Mouse (Mus musculus): ENCODE measurements around the gene Rabggta. TPM values are rescaled to one million over a fixed set of nuclear protein-coding genes. Genes with fewer than 3 reads are reported as not detected.

Rabggta gene
- polyA plus RNA-seq, 1 experiment from 2014 or later: 7.5 TPM

DNA sequence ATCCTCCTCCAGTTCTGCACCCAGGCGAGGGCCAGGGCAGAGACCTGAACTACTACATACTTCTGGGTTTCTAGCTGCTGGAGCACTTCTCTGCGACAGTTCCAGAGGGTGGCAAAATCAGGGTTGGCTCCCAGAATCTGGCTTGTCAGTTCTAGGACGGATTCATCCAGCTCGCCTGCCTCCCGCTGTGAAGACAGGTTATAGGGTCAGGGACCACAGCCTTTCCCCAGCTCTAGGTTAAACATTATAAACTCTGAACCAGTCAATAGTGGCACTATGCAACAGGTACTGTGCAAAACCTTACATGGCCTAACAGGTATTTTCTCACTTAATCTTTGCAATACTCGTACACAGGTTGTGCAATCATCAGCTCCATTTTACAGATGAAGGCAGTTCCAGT is 987 bp downstream of the Rabggta start:
- Histone ChIP-seq H3K27ac (no peak overlapping the region), H3K79me2 (ENCODE audit: inconsistent target) (no peaks in the 10 kb centered on the region), H3K36me3 (ENCODE audit: inconsistent target) (peaks cover 34% of the 10 kb centered on the region), H3K4me3 (ENCODE audit: inconsistent target) (peak overlapping the region; percentile 35; the same call in 1 of the 2 replicates)
- 93% methylated on average over 6 of the region's 6 CpGs for WGBS (ENCODE audit: missing documents)

DNA sequence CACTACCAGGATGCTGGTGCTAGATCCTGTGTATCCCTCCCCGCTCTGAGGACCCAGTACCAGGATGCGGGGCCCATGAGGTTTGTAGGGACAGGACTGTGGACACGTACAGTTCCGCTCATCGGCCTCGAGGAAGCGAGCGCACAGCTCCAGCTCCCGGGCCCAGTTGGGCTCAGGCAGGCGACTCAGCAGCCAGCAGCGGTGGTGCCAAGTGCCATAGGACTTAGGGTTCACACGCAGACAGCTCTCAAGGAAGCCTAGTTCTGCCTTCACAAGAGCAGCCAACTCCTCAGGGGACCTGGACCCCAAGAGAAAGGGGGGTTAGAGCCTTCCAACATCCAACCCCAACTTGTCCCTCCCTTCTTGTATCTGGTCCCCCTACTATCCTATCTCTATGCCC is 1.4 kb downstream of the Rabggta start:
- 97% methylated on average over 12 of the region's 12 CpGs for WGBS (ENCODE audit: missing documents)
- H3K79me2 ChIP-seq (ENCODE audit: inconsistent target): no peaks in the 10 kb centered on the region
- H3K4me3 ChIP-seq (ENCODE audit: inconsistent target): no peak overlapping the region
- no peak overlapping the region for H3K27ac ChIP-seq
- peaks cover 34% of the 10 kb centered on the region for H3K36me3 ChIP-seq (ENCODE audit: inconsistent target)

DNA sequence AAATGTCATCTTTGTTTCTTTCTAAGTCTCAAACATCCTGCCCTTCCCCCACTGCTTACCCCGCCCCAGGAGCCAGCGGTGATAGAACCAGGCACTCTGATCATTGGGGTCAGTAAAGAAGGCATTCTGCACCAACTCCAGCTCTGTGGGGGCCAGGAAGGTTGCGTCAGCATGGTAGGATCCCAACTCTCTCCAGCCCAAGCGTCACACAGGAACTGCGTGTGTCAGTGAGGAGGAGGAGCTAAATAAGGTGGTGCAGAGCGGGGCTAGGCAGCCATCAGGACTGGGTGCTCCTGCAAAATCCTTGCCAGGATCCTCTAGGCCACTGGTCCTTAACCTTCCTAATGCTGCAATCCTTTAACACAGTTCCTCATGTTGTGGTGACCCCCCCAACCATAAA is 2.3 kb downstream of the Rabggta start:
- Histone ChIP-seq H3K36me3 (ENCODE audit: inconsistent target) (peaks cover 34% of the 10 kb centered on the region), H3K27ac (no peak overlapping the region), H3K4me3 (ENCODE audit: inconsistent target) (no peak overlapping the region), H3K79me2 (ENCODE audit: inconsistent target) (no peaks in the 10 kb centered on the region)
- 83% methylated on average over 6 of the region's 6 CpGs for WGBS (ENCODE audit: missing documents)

DNA sequence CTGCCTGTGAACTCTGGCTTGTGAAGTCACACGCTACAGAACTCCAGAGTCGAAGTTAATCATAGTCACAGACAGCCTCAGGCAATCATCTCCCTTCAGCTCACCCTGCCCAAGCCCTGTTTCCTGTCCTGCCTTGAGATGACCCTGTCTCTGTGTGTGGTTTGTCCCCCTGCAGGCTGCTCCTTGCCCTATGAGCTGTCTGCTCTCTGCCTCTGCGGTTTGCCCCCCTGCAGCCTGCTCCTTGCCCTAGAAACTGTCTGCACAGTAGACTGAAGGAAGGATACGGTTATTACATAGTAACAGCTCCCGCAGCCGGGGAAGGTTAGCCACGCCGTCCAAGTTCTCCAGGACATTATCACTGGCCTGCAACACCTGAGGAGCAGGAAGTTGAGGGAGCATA is 5.2 kb downstream of the Rabggta start:
- Histone ChIP-seq H3K4me3 (ENCODE audit: inconsistent target) (no peak overlapping the region), H3K27ac (no peak overlapping the region), H3K79me2 (ENCODE audit: inconsistent target) (no peaks in the 10 kb centered on the region), H3K36me3 (ENCODE audit: inconsistent target) (peaks cover 34% of the 10 kb centered on the region)
- WGBS (ENCODE audit: missing documents): 93% methylated on average over 8 of the region's 8 CpGs

DNA sequence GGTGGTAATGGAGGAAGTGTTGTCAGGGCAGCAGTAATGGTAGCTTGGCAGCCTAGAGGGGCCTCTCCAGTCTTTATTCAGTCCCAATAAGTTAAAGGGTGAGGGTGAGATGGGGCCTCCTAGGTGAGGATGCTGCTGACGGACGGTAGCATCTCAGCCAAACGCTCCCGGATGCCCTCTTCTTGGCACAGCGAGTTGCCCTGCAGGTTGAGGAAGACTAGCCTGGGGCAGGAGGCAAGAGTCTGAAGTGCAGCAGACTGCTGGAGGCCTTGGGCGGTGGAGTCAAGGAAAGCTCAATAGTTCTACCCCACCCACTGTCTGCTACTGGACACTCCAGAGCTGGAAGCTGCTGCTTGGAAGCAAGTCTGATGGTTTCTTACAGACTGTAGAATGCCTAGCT is 5.8 kb downstream of the Rabggta start:
- Histone ChIP-seq H3K79me2 (ENCODE audit: inconsistent target) (no peaks in the 10 kb centered on the region), H3K4me3 (ENCODE audit: inconsistent target) (no peak overlapping the region), H3K27ac (no peak overlapping the region), H3K36me3 (ENCODE audit: inconsistent target) (peaks cover 34% of the 10 kb centered on the region)
- WGBS (ENCODE audit: missing documents): 100% methylated on average over 6 of the region's 6 CpGs

DNA sequence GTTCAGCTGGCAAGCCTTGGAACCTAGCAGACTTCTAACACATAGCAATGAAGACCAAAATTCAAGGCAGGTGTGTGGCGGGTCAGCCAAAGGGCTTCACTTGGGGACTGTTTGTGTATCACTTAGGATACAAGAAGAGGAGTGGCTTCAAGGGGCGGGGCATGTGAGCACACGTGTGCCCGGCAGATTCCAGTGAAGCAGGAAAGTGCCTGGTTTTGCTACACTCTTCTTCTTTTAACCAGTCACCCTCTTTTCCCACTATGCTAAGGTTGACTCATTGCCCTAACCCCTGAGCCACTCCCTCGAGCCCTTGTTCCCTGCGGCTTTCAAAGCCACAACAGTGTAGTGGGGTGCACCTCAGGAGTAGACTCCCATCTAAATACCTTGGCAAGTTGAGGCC is 7.2 kb downstream of the Rabggta start:
- Histone ChIP-seq H3K79me2 (ENCODE audit: inconsistent target) (no peaks in the 10 kb centered on the region), H3K36me3 (ENCODE audit: inconsistent target) (peaks cover 33% of the 10 kb centered on the region), H3K4me3 (ENCODE audit: inconsistent target) (no peak overlapping the region), H3K27ac (no peak overlapping the region)
- 46% methylated on average over 6 of the region's 6 CpGs for WGBS (ENCODE audit: missing documents)

DNA sequence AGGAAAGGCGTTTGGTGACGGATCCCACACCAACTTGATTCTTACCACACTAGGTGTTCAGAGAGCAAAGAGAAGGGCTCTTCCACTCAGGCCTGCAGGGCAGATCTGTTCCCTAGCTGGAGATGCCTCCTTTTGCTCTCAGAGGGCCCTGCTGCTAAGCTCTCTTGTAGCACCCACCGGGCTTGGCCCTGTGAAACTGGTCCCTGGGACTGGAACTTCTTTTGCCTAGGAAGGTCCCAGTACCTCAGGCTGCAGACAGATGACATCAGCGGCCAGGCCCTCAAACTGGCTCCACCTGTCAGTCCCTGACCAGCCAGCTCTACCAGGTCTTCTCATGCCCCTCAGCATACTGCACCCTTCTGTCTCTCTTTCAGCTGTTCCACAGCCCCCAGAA is 8.3 kb downstream of the Rabggta start, which contains the start of gene Tgm1:
Gene Tgm1, minus strand, starts transcription at position 198 of the 394 bp plus-strand sequence.
- Histone ChIP-seq H3K27ac (no peak within 1 kb of the TSS), H3K36me3 (ENCODE audit: inconsistent target) (peaks cover 22% of the 10 kb centered on the region), H3K4me3 (ENCODE audit: inconsistent target) (no peak within 1 kb of the TSS; the same call in 1 of the 2 replicates), H3K79me2 (ENCODE audit: inconsistent target) (no peaks in the 10 kb centered on the region)
- 25% methylated on average over 4 of the region's 4 CpGs for WGBS (ENCODE audit: missing documents)

DNA sequence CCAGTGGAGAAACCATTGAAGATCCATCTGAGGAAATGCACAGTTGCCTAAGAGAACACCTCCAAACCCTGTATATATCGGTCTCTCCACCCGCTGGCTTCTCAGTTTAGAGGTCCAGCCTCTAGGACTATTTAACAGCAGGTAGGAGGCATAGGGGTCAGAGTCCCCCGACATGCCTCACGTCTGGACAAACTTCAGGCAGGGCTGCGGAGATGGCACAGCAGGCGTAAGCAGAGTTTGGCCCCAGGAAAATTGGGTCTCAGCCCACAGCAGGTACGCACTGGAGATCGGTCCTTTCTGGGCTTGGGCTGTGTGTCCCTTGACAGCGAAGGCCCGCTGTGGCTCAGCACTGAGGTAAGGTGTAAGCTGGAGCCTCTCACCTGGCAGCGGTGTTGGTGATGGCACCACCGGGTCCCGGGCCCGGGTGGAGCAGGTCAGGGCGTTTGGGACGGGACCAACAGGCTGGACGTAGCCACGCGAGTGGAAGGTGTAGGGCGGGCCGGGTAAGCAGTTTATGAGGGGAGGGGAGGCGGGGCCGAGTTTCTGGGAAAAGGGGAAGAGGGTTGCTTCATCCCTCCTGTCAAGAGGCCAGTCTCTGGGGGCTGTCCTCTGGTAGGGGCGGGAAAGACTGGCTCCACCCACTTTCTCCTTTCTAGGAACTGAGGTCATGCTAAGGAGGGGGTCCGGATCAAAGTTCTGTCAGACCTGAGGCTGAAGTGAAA is 8.9 kb downstream of the Rabggta start:
- 23% methylated on average over 25 of the region's 25 CpGs for WGBS (ENCODE audit: missing documents)
- no peak overlapping the region; the same call in 1 of the 2 replicates for H3K4me3 ChIP-seq (ENCODE audit: inconsistent target)

DNA sequence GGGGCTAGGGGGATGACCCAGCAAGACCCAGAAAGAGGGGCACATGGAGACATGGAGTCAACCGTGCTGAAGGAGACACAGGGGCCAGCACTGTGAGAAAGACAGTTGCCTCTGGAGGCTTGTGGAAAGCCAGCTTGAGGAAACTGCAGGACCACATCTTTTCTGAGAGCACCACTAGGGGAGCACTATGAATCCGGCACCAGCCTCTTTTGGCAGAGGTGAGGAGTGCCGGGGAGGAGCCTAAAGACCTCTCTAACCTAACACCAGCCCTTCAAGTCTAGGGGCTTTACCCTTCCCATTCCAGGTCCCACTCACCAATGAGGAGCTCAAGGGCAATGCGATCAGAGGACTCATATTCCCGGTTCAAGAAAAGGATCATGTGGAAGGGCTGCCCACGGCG is 10.3 kb downstream of the Rabggta start:
- H3K27ac ChIP-seq: no peak overlapping the region
- WGBS (ENCODE audit: missing documents): 86% methylated on average over 7 of the region's 7 CpGs
- H3K4me3 ChIP-seq (ENCODE audit: inconsistent target): no peak overlapping the region
- H3K79me2 ChIP-seq (ENCODE audit: inconsistent target): no peaks in the 10 kb centered on the region
- H3K36me3 ChIP-seq (ENCODE audit: inconsistent target): peaks cover 5% of the 10 kb centered on the region; the same call in 1 of the 2 replicates

More for the DNA sequence above, 8.9 kb downstream of the Rabggta start:
- no peak overlapping the region for H3K27ac ChIP-seq
- no peaks in the 10 kb centered on the region for H3K79me2 ChIP-seq (ENCODE audit: inconsistent target)
- peaks cover 17% of the 10 kb centered on the region for H3K36me3 ChIP-seq (ENCODE audit: inconsistent target)

DNA sequence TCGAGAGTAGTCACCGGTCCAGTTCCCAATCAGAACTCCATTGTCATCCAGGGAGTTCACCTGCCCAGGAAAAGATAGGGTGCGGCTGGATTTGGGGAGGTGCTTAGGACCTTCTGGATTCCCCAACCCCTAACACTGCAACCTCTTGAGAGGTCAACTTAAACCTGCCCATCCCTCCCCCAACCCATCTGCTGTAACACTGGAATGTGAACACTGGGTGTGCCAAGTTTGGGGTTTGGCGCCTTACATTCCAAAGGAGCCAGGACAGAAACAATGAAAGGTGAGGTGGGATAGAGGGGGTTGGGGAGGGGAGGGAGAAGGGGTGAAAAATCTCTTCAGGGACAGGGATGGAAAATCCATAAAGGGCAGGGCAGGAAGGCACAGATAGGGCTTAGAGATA is 12.6 kb downstream of the Rabggta start:
- no peak overlapping the region for H3K27ac ChIP-seq
- 99% methylated on average over 4 of the region's 4 CpGs for WGBS (ENCODE audit: missing documents)
- H3K36me3 ChIP-seq (ENCODE audit: inconsistent target): no peaks in the 10 kb centered on the region

GRCm38 (mm10) chr14:55707397-55707796 is 14.7 kb downstream of the Rabggta start:
- no peak overlapping the region for H3K27ac ChIP-seq
- no peak overlapping the region for H3K4me3 ChIP-seq (ENCODE audit: inconsistent target)
- 94% methylated on average over 5 of the region's 5 CpGs for WGBS (ENCODE audit: missing documents)
- no peaks in the 10 kb centered on the region for H3K36me3 ChIP-seq (ENCODE audit: inconsistent target)
- no peaks in the 10 kb centered on the region for H3K79me2 ChIP-seq (ENCODE audit: inconsistent target)

More for the DNA sequence above, 12.6 kb downstream of the Rabggta start:
- Histone ChIP-seq H3K4me3 (ENCODE audit: inconsistent target) (no peak overlapping the region), H3K79me2 (ENCODE audit: inconsistent target) (no peaks in the 10 kb centered on the region)

GRCm38 (mm10) chr14:55706051-55706600 is 15.9 kb downstream of the Rabggta start:
- 97% methylated on average over 8 of the region's 8 CpGs for WGBS (ENCODE audit: missing documents)
- Histone ChIP-seq H3K79me2 (ENCODE audit: inconsistent target) (no peaks in the 10 kb centered on the region), H3K27ac (no peak overlapping the region), H3K36me3 (ENCODE audit: inconsistent target) (no peaks in the 10 kb centered on the region), H3K4me3 (ENCODE audit: inconsistent target) (no peak overlapping the region)

GRCm38 (mm10) chr14:55702761-55703160 is 19.3 kb downstream of the Rabggta start:
- H3K36me3 ChIP-seq (ENCODE audit: inconsistent target): no peaks in the 10 kb centered on the region
- H3K79me2 ChIP-seq (ENCODE audit: inconsistent target): no peaks in the 10 kb centered on the region
- no peak overlapping the region for H3K27ac ChIP-seq
- WGBS (ENCODE audit: missing documents): 93% methylated on average over 6 of the region's 6 CpGs
- no peak overlapping the region for H3K4me3 ChIP-seq (ENCODE audit: inconsistent target)

DNA sequence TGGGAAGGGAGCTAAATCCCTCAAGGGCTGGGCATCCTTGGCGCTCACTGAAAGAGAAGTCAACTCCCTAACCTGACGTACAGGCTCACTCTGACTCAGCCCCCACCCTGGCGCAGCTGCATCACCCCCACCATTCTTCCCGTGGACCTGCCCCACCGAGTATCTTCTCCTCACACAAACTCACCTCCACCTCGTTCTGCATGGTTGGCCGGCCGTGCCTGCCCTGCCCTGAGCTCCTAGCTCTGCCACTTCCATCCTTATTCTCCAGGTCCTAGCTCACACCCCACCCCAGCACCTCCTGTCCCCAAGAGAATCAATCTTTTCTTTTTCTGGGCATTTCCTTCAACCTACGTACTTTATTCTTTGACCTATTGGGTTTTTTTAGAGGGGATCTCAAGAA is 20.9 kb downstream of the Rabggta start:
- H3K79me2 ChIP-seq (ENCODE audit: inconsistent target): no peaks in the 10 kb centered on the region
- H3K27ac ChIP-seq: no peak overlapping the region
- H3K4me3 ChIP-seq (ENCODE audit: inconsistent target): no peak overlapping the region
- no peaks in the 10 kb centered on the region for H3K36me3 ChIP-seq (ENCODE audit: inconsistent target)
- 89% methylated on average over 8 of the region's 9 CpGs for WGBS (ENCODE audit: missing documents)

GRCm38 (mm10) chr14:55697226-55697625 is 24.8 kb downstream of the Rabggta start:
- H3K36me3 ChIP-seq (ENCODE audit: inconsistent target): no peaks in the 10 kb centered on the region
- 38% methylated on average over 4 of the region's 4 CpGs for WGBS (ENCODE audit: missing documents)
- H3K79me2 ChIP-seq (ENCODE audit: inconsistent target): no peaks in the 10 kb centered on the region
- peak overlapping the region; percentile 37 for H3K27ac ChIP-seq
- peak overlapping the region; percentile 30 for H3K4me3 ChIP-seq (ENCODE audit: inconsistent target)
